Mouse (Mus musculus): ENCODE data around the gene Itpr1.

- TF ChIP-seq CTCF (IDR thresholded peaks at IDR 0.05; ENCODE audit: insufficient read depth, low read length): no peak
- no peak for TF ChIP-seq POLR2A (IDR thresholded peaks at IDR 0.05; ENCODE audit: borderline replicate concordance, extremely low read depth, low read depth, low read length)
These were observed 41.5 kb downstream of the Itpr1 start for GRCm38 (mm10) chr6:108254132-108255064.

Measured in lung, adult 2 months (tissue).